Mouse (Mus musculus) left cerebral cortex, adult 2 months (tissue): ENCODE measurements around the gene Rfx4. TPM values are rescaled to one million over a fixed set of nuclear protein-coding genes. Genes with fewer than 3 reads are reported as not detected.

Source experiments
- DNase-seq, 2 experiments: peaks; one replicate each; pipeline ENCODE4 v3.0.0; 2021 to 2022; ENCODE audit warnings: low spot score in 2 of 2, mixed read lengths in 1 of 2; ENCODE audit errors: extremely low spot score in 1 of 2
- H3K27ac ChIP-seq: fragments of 200-600 bp; 2 replicates; pipeline ENCODE4 v1.8.1; 2022
- H3K4me3 ChIP-seq: fragments of 200-600 bp; 2 replicates; pipeline ENCODE4 v1.8.1; 2022
- CTCF ChIP-seq: fragments of 200-600 bp; IDR thresholded peaks from 2 replicates; pipeline ENCODE4 v1.8.1; 2022; ENCODE audit warnings: antibody characterized with exemption, mild to moderate bottlenecking, moderate library complexity
- intact Hi-C: fragments of 180-260 bp; cut with DNase I; formaldehyde crosslinking; loops from one replicate; pipeline ENCODE4 v1.15.1; 2025
- total RNA-seq, 2 experiments: library from RNA; stranded (reverse); gene quantifications; 2 replicates each; pipeline ENCODE4 v1.2.3; 2021

Gene Rfx4
- total RNA-seq, 2 experiments from 2014 or later: 10.3 to 13.4 TPM

DNA sequence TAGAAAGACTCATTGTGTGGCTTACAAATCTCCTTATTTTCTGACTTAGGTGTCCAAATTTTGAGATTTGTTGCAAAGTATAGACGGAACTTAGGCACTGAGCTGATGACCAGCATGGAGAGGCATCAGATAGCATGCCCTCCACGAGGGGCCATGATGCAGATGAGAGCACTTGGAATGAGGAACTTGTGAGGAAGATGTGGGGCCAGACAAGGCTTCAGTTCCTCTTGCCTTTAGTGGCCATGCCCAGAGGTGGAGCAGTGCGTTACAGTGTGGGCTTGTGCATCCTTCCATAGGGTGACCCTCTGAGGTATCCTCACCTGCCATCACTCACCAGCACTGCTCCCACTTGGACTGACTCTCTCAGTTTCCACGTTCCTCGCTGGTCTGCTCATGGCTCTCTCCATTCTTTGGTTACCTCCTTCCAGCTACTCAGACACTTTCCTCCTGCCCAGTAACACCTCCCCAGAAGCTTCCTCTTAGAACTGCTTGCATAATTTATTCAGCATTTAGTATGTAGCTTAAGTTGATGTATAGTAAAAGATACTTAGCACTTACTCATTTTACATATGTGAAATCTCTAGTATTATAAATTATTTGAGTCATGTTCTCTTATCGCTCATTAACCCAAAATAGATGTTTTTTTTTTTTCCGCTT is 179.8 kb downstream of the Rfx4 start:
- intact Hi-C loops: no loop called here
- DNase-seq: no peak
- H3K27ac ChIP-seq: no peak overlapping the region
- no peak for TF ChIP-seq CTCF
- H3K4me3 ChIP-seq: no peak overlapping the region

DNA sequence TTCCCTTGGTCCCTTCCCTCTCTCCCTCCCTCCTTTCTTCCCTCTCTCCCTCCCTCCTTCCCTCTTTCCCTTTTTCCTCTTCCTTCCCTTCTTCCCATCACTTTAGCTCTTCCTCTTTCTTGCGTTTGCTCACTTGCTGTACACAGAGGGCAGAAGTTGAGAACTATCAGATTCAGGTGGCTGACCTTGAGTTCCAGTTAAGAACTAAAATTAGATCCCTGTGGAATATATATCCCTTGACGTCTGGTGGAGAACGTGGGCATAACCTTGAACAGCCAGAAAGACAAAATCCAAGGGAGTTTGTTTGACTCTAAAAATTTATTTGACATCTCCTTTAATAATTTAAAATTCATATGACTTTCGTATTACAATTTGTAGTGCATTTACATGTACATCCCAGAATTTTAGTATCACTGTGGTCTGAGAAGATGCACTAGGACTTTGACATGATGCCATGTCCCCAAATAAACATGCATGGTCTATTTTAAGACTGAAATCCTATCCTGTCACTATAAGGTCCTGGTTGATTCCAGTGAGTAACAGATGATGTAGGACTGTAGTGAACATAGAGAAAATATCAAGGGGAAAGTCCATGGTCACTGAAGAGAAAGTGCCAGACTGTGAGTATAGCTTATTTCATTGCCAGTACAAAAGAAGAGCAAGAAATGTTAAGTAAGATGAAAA is 181.1 kb downstream of the Rfx4 start:
- intact Hi-C loops: no loop called here
- H3K27ac ChIP-seq: no peak overlapping the region
- DNase-seq: no peak
- no peak overlapping the region for H3K4me3 ChIP-seq
- no peak for TF ChIP-seq CTCF

DNA sequence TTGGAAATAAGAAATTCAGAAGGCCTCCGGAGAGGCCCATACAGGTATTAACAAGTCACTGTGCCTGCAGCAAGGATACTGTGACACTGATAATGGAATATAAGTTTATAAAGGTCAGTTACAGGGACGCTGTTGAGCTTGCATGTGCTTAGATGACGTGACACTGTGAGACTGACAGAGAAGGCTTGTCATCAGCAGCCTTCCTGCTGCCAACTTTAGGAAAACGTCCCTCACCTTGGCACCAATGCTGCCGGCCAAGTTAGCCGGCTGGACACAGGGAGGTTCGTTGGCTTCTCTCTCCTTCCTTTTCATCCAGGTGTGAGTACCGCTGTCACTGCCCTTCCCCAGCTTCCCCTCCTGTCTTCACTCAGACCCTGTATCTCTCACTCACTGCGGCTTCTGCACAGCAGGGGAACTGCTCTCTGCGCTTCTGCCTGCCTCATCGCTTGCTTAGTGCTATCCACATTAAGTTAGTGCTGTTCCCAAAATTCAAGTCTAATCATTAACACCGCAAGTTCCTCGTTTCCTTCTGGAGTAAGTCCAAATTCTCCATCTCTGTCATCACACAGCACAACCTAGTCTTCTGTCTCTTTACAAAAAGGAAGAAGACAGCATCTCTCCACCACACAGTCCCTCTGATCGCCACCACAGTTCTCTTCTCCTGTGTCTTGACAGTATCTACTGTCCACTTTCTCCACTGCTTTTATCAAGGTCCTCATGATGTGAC is 182.4 kb downstream of the Rfx4 start:
- no peak for DNase-seq
- Histone ChIP-seq H3K27ac (no peak overlapping the region), H3K4me3 (no peak overlapping the region)
- intact Hi-C loops: no loop called here
- TF ChIP-seq CTCF: no peak

DNA sequence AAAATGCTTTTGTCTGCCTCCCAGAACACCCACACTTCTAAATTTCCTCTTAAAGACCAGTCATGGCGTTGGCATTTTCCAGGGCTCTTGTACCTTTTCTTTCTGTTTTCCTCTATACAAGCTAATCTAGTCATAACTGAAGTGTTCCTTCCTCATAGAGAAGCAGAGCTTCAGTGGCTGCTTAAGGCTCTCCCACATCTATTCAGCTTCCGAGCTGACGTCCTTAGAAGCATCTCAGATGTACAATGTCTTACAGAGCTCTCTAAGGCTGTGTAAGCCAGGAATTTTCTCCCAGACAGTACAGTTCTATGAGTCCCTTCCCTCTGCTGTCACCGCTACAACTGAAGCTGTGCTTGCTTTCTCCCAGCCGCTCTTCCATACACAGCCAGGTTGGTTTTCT is 183.0 kb downstream of the Rfx4 start:
- Histone ChIP-seq H3K4me3 (no peak overlapping the region), H3K27ac (no peak overlapping the region)
- DNase-seq: no peak
- intact Hi-C loops: no loop called here
- TF ChIP-seq CTCF: no peak

- Histone ChIP-seq H3K27ac (no peak overlapping the region), H3K4me3 (no peak overlapping the region)
- no peak for DNase-seq
- TF ChIP-seq CTCF: no peak
- intact Hi-C loops: no loop called here
Observed at GRCm38 (mm10) chr10:84940356-84940755, 184.5 kb downstream of the Rfx4 start.

- DNase-seq: no peak
- peak; percentile 41 for TF ChIP-seq CTCF
- Histone ChIP-seq H3K4me3 (no peak overlapping the region), H3K27ac (no peak overlapping the region)
- intact Hi-C loops: no loop called here
Observed at GRCm38 (mm10) chr10:84945692-84946091, 189.8 kb downstream of the Rfx4 start.

GRCm38 (mm10) chr10:84948970-84949683 is 193.3 kb downstream of the Rfx4 start:
- Histone ChIP-seq H3K27ac (no peak overlapping the region; the same call in 1 of the 2 replicates), H3K4me3 (no peak overlapping the region)
- TF ChIP-seq CTCF: no peak
- no peak for DNase-seq
- intact Hi-C loops: no loop called here

- TF ChIP-seq CTCF: no peak
- intact Hi-C loops: no loop called here
- Histone ChIP-seq H3K4me3 (no peak overlapping the region), H3K27ac (no peak overlapping the region; the same call in 1 of the 2 replicates)
- no peak for DNase-seq
Observed at GRCm38 (mm10) chr10:84949684-84950010, 193.8 kb downstream of the Rfx4 start.

DNA sequence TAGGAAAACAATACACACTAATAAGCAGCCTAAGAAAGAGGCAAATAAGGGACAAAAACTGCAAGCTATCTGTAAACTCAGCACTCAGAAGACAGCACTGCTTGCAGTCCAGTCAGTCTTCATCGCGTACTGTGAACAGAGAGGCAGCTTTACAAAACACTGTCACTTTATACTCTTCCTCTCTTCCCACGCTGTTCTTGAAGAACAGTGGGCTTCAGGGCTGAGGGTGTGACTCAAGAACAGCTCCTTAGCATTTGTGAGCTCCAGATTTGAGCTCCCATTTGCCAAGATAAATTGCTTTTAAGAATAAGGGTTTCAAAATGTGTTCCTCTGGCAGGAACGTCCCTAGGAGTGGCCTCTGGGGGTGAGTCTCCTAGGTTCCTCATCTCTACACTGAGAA is 194.5 kb downstream of the Rfx4 start:
- intact Hi-C loops: no loop called here
- Histone ChIP-seq H3K27ac (no peak overlapping the region), H3K4me3 (no peak overlapping the region)
- TF ChIP-seq CTCF: no peak
- no peak for DNase-seq

GRCm38 (mm10) chr10:84954236-84954635 is 198.4 kb downstream of the Rfx4 start:
- intact Hi-C loops: no loop called here
- TF ChIP-seq CTCF: no peak
- Histone ChIP-seq H3K4me3 (no peak overlapping the region), H3K27ac (no peak overlapping the region)
- DNase-seq: no peak

Other genes with a start within 250 kb of the Rfx4 start
- gene Ckap4, start 222.0 kb upstream of the Rfx4 start, total RNA-seq: 10 to 100 TPM; 21.6 to 22.8 TPM
- gene Tcp11l2, start 179.4 kb upstream of the Rfx4 start, total RNA-seq: 10 to 100 TPM; 21.9 to 23.1 TPM
- 10 to 100 TPM; 15.4 to 17.1 TPM for gene Polr3b, start 133.8 kb upstream of the Rfx4 start, total RNA-seq
- gene Ric8b, start 161.6 kb downstream of the Rfx4 start, total RNA-seq: 10 to 100 TPM; 57.5 to 57.7 TPM